Mouse (Mus musculus): Measurements from ENCODE around the gene Pgr15l. TPM values are rescaled to one million over a fixed set of nuclear protein-coding genes. Genes with fewer than 3 reads are reported as not detected.
A peak's percentile ranks its signal among the peaks of the same experiment; 100 is the strongest.

The Pgr15l gene
- not detected in 2 replicates for polyA plus RNA-seq (2014; fragmentation: Nextera tagmentation; extraction: Ambion mirVana)

- Histone ChIP-seq H3K4me1 (replicated peaks; ENCODE audit: control insufficient read depth, insufficient read depth, low read length) (no peaks in the 10 kb centered on the region), H3K4me2 (replicated peaks; ENCODE audit: low read depth, low read length) (0 out of 2 replicates have a peak within 1 kb of the TSS, but pooled peaks have one; percentile 14), H3K9me3 (ENCODE audit: control insufficient read depth, low read length) (no peaks in the 10 kb centered on the region), H3K27ac (ENCODE audit: low read depth, low read length) (no peak within 1 kb of the TSS), H3K9ac (ENCODE audit: low read depth, low read length) (no peak within 1 kb of the TSS), H3K27me3 (ENCODE audit: control insufficient read depth, insufficient read depth, low read length) (peaks cover 2% of the 10 kb centered on the region; the same call in 1 of the 2 replicates), H3K4me3 (ENCODE audit: low read depth, low read length) (no peak within 1 kb of the TSS), H3K36me3 (ENCODE audit: control insufficient read depth, insufficient read depth, low read length) (no peaks in the 10 kb centered on the region)
- ATAC-seq (ENCODE audit: low FRiP score) (peak; percentile 53), DNase-seq (ENCODE audit: low spot score) (peak; percentile 10)
- WGBS: 27% methylated on average over 20 of the region's 20 CpGs
These were observed at the start of gene Pgr15l for GRCm38 (mm10) chrX:97072369-97072768. TSS of gene Pgr15l (plus strand) at chrX:97072596.

GRCm38 (mm10) chrX:97027540-97027939, 44.9 kb upstream of the Pgr15l start:
- H3K4me1 ChIP-seq (replicated peaks; ENCODE audit: control insufficient read depth, insufficient read depth, low read length): no peaks in the 10 kb centered on the region
- H3K4me2 ChIP-seq (replicated peaks; ENCODE audit: low read depth, low read length): no peak overlapping the region
- ATAC-seq (ENCODE audit: low FRiP score) (no peak), DNase-seq (ENCODE audit: low spot score) (no peak)
- H3K36me3 ChIP-seq (ENCODE audit: control insufficient read depth, insufficient read depth, low read length): no peaks in the 10 kb centered on the region
- H3K9ac ChIP-seq (ENCODE audit: low read depth, low read length): no peak overlapping the region
- no peaks in the 10 kb centered on the region for H3K27me3 ChIP-seq (ENCODE audit: control insufficient read depth, insufficient read depth, low read length)
- no peak overlapping the region for H3K4me3 ChIP-seq (ENCODE audit: low read depth, low read length)
- no peak overlapping the region for H3K27ac ChIP-seq (ENCODE audit: low read depth, low read length)
- H3K9me3 ChIP-seq (ENCODE audit: control insufficient read depth, low read length): no peaks in the 10 kb centered on the region

- WGBS: 16% methylated on average over 11 of the region's 11 CpGs
- peak; percentile 93 for ATAC-seq (ENCODE audit: low FRiP score)
- no peaks in the 10 kb centered on the region for H3K36me3 ChIP-seq (ENCODE audit: control insufficient read depth, insufficient read depth, low read length)
- DNase-seq (ENCODE audit: low spot score): peak; percentile 53
- no peaks in the 10 kb centered on the region for H3K4me1 ChIP-seq (replicated peaks; ENCODE audit: control insufficient read depth, insufficient read depth, low read length)
- no peak overlapping the region for H3K4me2 ChIP-seq (replicated peaks; ENCODE audit: low read depth, low read length)
- no peak overlapping the region for H3K27ac ChIP-seq (ENCODE audit: low read depth, low read length)
- H3K9me3 ChIP-seq (ENCODE audit: control insufficient read depth, low read length): no peaks in the 10 kb centered on the region
- H3K4me3 ChIP-seq (ENCODE audit: low read depth, low read length): no peak overlapping the region
- peaks cover 2% of the 10 kb centered on the region; the same call in 1 of the 2 replicates for H3K27me3 ChIP-seq (ENCODE audit: control insufficient read depth, insufficient read depth, low read length)
- no peak overlapping the region for H3K9ac ChIP-seq (ENCODE audit: low read depth, low read length)
These were observed 2.6 kb upstream of the Pgr15l start for GRCm38 (mm10) chrX:97069816-97070215.
